Mouse (Mus musculus) midbrain, embryonic 15.5 days (tissue): ENCODE measurements at regions not wholly inside any gene's neighbourhood (a gene's known extent, or its start where the extent isn't known, plus 50 kb on each side); places are given as distances from the start of the nearest gene placed in this dataset.

Source experiments
- ATAC-seq: fragments of 200-750 bp; cut with Nextera tagmentation; replicated peaks from 2 replicates; pipeline ENCODE4 v1.8.0; 2017; ENCODE audit warnings: moderate TSS enrichment
- H3K27ac ChIP-seq: fragments of 300-500 bp; sonication (generic); 2 replicates; pipeline ENCODE4 v1.5.1; 2015; ENCODE audit warnings: mild to moderate bottlenecking, inconsistent platforms
- H3K27me3 ChIP-seq: fragments of 300-500 bp; sonication (generic); replicated peaks from 2 replicates; pipeline ENCODE4 v1.6.1; 2015; ENCODE audit warnings: inconsistent platforms
- H3K36me3 ChIP-seq: fragments of 300-500 bp; sonication (generic); replicated peaks from 2 replicates; pipeline ENCODE4 v1.6.1; 2015; ENCODE audit warnings: inconsistent platforms
- H3K4me1 ChIP-seq: fragments of 300-500 bp; sonication (generic); 2 replicates; pipeline ENCODE4 v1.6.1; 2015; ENCODE audit warnings: inconsistent platforms
- H3K4me2 ChIP-seq: fragments of 300-500 bp; sonication (generic); 2 replicates; pipeline ENCODE4 v1.6.1; 2015; ENCODE audit warnings: inconsistent platforms, mild to moderate bottlenecking, moderate library complexity
- H3K4me3 ChIP-seq: fragments of 300-500 bp; sonication (generic); 2 replicates; pipeline ENCODE4 v1.5.1; 2015; ENCODE audit warnings: mild to moderate bottlenecking, inconsistent platforms
- H3K9ac ChIP-seq: fragments of 300-500 bp; sonication (generic); 2 replicates; pipeline ENCODE4 v1.6.1; 2015; ENCODE audit warnings: mild to moderate bottlenecking, inconsistent platforms
- H3K9me3 ChIP-seq: fragments of 300-500 bp; sonication (generic); 2 replicates; pipeline ENCODE4 v1.6.1; 2016; ENCODE audit warnings: inconsistent platforms
- WGBS: fragments of 180-500 bp; shearing (Covaris S2); methylation state at CpG from one replicate; pipeline ENCODE4 v1.1.7; 2015; ENCODE audit warnings: mixed read lengths; 5-methylcytosine and 5-hydroxymethylcytosine counted together

DNA sequence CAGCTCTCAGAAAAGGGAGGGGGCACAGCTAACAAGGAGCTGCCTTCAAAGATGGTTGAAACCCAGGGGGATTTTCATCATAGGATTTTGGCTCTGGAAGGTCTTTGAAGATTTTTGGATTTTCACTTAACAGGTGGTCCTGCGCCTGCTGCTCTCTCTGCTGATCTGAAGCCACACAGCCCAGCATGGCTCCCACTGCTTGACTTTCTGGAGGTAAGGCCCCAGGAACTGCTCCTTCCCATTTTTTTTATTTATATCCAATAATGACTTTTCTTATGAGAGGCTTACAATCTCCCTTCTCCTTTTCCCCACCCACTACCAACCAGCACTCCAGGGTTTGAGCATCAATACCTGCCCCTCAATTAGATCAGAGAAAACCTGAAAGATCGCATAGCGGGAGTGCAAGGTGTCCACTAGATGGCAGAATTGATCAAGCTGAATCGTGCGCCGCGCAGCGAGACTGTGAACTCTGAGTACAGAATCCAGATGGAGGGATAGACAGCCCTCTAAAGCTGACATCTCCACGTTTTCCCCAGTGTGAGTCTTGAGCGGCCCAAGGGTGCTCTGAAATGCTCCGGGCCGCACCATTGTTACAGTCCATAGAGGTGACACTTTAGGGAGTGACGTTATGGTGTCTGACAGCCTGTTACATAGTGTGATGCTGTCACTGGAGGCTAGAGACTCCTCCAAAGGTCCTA, 194.6 kb upstream of the Ednrb start:
- H3K4me2 ChIP-seq: peak overlapping the region; percentile 39
- H3K4me3 ChIP-seq: no peak overlapping the region
- WGBS: 7% methylated on average over 13 of the region's 13 CpGs
- H3K4me1 ChIP-seq: peaks cover 3% of the 10 kb centered on the region; the same call in 1 of the 2 replicates
- ATAC-seq: peak; percentile 90
- H3K27me3 ChIP-seq: no peaks in the 10 kb centered on the region
- H3K27ac ChIP-seq: no peak overlapping the region
- no peaks in the 10 kb centered on the region for H3K36me3 ChIP-seq
- H3K9ac ChIP-seq: no peak overlapping the region
- no peaks in the 10 kb centered on the region for H3K9me3 ChIP-seq

DNA sequence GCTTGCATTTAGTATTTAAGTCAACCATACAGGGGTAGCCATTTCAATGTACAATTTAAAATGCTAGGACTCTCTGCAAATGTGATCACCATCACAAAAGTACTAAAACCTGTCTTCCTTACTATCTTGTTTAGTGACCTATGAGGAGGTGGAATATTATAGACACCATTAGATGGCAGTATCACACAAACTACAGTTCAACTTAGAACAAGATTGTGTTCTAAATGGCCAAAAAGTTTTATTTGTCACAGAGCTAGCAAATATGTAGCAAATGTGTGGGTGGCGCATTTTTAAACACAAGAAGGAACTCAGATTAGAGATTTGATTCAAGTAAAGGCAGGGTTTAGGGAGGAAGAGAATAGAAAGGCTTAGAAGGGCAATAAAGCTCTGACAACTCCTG, 189.4 kb upstream of the Ednrb start:
- Histone ChIP-seq H3K27me3 (0 out of 2 replicates have a peak, but pooled peaks cover under 1% of the 10 kb centered on the region), H3K36me3 (no peaks in the 10 kb centered on the region), H3K4me1 (peaks cover 14% of the 10 kb centered on the region), H3K4me2 (no peak overlapping the region), H3K9ac (no peak overlapping the region), H3K4me3 (no peak overlapping the region), H3K27ac (no peak overlapping the region), H3K9me3 (no peaks in the 10 kb centered on the region)
- ATAC-seq: no peak
- 37% methylated on average over 1 of the region's 1 CpGs for WGBS

DNA sequence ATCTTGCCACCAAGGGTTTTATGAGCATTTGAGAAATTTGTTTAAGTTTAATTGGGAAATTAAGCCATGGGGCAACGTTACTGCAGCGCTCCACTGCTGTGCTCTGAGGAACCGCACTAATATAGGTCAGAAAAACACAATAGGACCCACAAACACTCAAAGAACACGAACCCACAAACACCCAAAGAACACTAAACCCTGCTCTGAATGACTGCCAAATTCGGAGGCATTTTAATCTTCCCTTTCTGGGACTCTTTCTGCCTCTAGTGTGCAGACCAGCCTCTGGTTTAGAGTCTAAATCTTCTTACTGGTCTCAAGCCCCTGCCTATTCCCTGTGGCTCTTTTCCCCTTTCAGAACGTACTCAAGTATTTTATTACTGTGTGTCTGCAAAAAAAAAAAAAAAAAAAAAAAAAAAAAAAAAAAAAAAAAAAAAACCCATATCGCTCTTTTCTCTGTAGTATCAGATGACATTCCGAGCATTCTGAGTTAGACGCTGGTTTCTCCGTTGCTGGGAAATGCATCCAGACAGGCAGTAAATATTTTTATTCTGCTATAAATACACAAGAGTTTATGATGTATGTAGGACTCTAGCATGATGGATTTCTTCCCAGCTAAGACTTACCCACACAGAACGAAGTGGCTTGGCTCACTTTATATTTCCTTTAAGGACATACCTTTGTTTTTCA, 186.7 kb upstream of the Ednrb start:
- no peak for ATAC-seq
- Histone ChIP-seq H3K9ac (no peak overlapping the region), H3K4me2 (peak overlapping the region; percentile 32), H3K27me3 (peaks cover 6% of the 10 kb centered on the region; the same call in 1 of the 2 replicates), H3K4me3 (no peak overlapping the region), H3K27ac (no peak overlapping the region), H3K9me3 (no peaks in the 10 kb centered on the region), H3K4me1 (peaks cover 17% of the 10 kb centered on the region), H3K36me3 (no peaks in the 10 kb centered on the region)
- WGBS: 19% methylated on average over 11 of the region's 11 CpGs

DNA sequence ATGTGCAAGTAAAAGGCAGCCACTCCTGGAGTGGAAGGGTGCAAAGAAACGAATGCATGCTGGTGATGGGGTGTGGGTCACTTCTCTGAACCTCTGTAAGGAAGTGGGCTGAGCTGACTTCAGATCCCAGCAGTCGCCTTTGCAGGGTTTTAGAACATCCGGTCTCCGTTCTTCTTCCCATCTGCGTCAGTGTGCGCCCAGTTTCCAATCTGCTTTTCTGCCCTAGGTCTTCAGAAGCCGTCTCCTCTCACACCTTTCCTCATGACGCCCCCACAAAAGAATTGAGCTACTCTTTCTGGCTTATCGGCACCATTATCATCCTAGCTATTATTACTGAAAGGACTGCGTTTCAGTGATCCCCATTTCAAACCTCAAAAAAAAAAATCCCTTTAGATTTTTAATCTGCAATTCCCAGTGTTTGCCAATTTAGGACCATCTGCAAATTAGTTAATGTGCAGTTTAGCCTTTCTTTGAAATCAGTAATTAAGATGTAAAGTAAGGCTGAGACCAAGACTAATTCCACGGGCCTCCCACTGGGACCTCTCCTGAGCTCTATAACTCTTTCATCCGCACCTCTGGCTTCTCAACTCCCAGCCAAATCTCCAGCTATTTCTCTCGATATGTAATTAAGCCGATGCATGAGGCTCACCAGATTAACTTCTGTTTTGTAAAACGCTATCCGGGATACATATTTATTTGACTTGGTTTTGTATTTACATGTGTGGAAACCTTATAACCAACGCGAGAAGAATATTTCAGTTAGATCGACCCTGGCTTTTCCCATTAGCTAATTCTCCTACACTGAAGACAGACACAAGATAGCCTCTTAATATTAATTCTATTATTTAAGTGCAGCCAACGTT, 185.7 kb upstream of the Ednrb start:
- Histone ChIP-seq H3K36me3 (no peaks in the 10 kb centered on the region), H3K4me1 (peaks cover 17% of the 10 kb centered on the region), H3K27ac (no peak overlapping the region), H3K9me3 (no peaks in the 10 kb centered on the region), H3K4me2 (peak overlapping the region; percentile 34), H3K9ac (no peak overlapping the region), H3K4me3 (no peak overlapping the region), H3K27me3 (peaks cover 6% of the 10 kb centered on the region; the same call in 1 of the 2 replicates)
- no peak; the same call in 1 of the 2 replicates for ATAC-seq
- WGBS: 8% methylated on average over 20 of the region's 20 CpGs

DNA sequence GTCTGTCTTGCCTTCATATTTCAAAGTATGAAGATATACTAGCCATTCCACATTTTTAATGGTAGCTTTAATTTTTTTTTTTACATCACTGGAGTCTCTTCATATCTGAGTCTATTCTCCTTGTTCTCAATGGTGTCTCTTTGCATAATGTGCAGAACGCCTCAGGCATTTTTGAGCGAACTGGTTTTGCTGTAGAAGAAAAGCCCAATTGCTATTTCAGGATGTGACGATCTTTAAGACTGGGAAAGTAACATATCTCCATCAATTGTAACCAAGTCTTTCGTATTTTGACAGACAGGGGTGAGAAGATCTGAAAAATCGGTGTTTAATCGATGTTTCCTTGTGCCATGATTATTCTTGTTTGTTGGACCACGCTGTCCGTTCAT, 183.7 kb upstream of the Ednrb start:
- Histone ChIP-seq H3K27ac (no peak overlapping the region), H3K4me2 (no peak overlapping the region), H3K27me3 (peaks cover 6% of the 10 kb centered on the region; the same call in 1 of the 2 replicates), H3K4me3 (no peak overlapping the region), H3K9me3 (no peaks in the 10 kb centered on the region), H3K4me1 (peaks cover 17% of the 10 kb centered on the region), H3K36me3 (no peaks in the 10 kb centered on the region), H3K9ac (no peak overlapping the region)
- WGBS: 72% methylated on average over 8 of the region's 8 CpGs
- no peak for ATAC-seq

DNA sequence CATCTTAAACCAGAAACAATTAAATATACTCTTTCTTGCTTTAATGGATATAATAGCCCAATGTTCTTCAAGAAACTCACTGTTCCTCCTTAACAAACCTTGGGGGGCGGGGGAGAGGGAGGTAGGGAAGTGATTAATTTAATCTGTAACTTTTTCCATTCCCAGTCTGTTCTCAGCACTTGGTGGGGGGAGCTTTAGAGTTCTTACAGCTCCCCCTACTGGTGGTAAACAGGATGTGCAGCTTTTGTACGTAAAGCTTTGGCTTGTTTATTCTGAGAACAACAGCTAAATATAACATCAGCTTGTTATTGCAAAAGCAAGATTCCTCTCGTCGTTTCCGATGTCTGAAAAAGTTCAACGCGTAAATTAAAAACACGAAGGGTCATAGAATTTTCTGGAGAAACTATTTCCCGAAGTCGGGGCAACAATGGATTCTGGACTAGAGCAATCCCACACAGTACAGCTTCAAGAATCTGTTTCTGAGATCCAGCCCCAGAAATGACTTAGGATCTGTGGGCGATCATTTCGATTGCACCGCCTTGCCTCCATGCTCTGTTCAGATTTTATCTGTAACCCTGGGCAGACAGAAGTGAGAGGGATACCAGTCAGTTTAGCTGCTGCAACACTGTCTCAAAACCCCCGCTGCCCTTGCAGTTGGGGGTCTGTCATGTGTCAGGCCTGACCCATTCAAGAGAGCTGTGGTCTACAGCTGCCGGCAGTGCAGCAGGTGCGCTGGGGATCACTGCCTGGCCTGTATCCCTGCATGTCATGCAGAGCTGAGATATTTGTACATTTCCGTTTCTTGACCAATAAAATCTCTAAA, 183.1 kb upstream of the Ednrb start:
- Histone ChIP-seq H3K36me3 (no peaks in the 10 kb centered on the region), H3K9me3 (no peaks in the 10 kb centered on the region), H3K4me1 (peaks cover 17% of the 10 kb centered on the region), H3K4me2 (peak overlapping the region; percentile 20; the same call in 1 of the 2 replicates), H3K27ac (no peak overlapping the region), H3K4me3 (no peak overlapping the region), H3K27me3 (peaks cover 6% of the 10 kb centered on the region; the same call in 1 of the 2 replicates), H3K9ac (no peak overlapping the region)
- whole genome bisulfite sequencing: 20% methylated on average over 17 of the region's 17 CpGs
- ATAC-seq: peak; percentile 73

DNA sequence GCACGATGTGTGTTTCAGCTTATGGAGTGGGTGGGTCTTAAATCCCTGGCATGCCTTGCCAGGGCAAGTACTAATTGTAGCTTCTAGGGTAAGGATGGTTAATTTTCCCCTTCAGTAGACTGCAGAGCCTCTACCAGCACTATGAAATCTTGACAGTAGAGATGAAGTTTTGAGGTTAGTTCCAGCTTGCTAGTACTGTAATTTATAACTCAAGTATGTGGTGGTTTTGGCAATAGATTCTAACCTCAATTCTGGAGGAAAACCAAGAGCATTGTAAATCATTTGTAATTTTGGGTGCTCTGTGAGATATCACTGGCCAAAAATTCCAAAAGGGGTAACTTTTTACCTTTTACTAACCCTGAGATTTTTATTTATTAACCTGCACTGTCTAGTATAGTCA, 164.3 kb upstream of the Ednrb start:
- Histone ChIP-seq H3K9me3 (no peaks in the 10 kb centered on the region), H3K27ac (no peak overlapping the region), H3K4me1 (no peaks in the 10 kb centered on the region), H3K4me3 (no peak overlapping the region), H3K36me3 (no peaks in the 10 kb centered on the region), H3K27me3 (no peaks in the 10 kb centered on the region), H3K4me2 (no peak overlapping the region), H3K9ac (no peak overlapping the region)
- ATAC-seq: no peak
- 89% methylated on average over 1 of the region's 1 CpGs for WGBS

DNA sequence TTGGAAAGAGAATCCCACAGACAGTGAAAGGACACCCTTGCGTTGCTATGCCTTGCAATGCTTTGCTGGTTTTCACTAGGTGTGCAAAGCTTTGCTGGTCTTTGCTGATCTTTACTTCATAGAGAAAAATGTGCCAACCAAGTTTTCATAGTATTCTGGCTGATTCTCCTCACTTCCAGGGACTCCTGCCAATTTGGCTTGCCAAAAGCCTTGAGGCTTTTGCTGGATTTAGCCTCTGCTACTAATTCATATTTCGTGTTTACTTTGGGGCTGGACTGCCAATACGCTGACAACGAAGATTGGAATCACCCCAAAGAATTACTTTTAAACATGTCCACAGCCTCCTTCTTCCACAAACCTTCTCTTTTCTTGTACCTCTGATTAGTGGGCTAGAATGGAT, 162.2 kb upstream of the Ednrb start:
- H3K27ac ChIP-seq: no peak overlapping the region
- H3K4me1 ChIP-seq: no peaks in the 10 kb centered on the region
- no peak overlapping the region for H3K9ac ChIP-seq
- H3K27me3 ChIP-seq: no peaks in the 10 kb centered on the region
- no peak for ATAC-seq
- WGBS: 92% methylated on average over 4 of the region's 4 CpGs
- no peaks in the 10 kb centered on the region for H3K9me3 ChIP-seq
- no peaks in the 10 kb centered on the region for H3K36me3 ChIP-seq
- H3K4me3 ChIP-seq: no peak overlapping the region
- no peak overlapping the region for H3K4me2 ChIP-seq

DNA sequence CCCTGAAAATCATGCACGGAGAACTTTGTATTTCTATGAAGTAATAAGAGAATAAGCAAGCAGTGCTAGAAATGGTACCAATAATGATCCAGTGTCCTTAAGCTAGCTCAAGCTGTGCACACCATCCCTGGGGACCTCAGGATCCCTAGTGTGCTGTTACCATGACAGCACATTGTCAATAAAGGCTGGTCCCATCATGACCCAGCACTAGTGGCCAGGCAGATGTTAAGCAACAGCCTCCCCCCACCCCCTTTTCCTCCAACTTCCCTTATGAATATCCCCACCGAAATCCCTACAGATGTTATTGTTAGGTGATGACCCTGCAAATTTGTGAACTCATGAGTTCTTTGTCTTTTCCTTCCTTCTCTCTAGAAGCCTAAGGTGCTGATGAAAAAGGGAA, 160.9 kb upstream of the Ednrb start:
- WGBS: 82% methylated on average over 2 of the region's 2 CpGs
- H3K4me2 ChIP-seq: no peak overlapping the region
- H3K9ac ChIP-seq: no peak overlapping the region
- no peaks in the 10 kb centered on the region for H3K4me1 ChIP-seq
- H3K27me3 ChIP-seq: no peaks in the 10 kb centered on the region
- no peak overlapping the region for H3K27ac ChIP-seq
- H3K9me3 ChIP-seq: no peaks in the 10 kb centered on the region
- ATAC-seq: no peak
- H3K4me3 ChIP-seq: no peak overlapping the region
- H3K36me3 ChIP-seq: no peaks in the 10 kb centered on the region

DNA sequence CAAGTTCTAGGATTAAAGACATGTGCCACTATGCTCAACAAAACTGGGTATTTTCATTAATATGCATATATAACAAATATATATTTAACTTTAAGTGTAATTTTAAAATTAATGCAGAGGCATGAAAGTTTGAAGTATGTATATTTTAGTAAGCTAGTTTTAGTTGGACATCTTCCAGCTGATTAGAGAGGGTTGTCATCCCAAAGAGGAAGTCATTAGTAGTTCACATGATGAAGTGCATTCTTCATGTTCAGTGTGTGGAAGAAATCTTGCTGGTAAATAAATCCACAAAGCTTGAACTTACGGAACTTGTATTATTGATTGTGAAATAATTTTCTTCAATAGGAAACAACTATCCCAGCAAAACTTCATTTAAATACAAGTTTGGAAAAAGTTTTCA, 158.2 kb upstream of the Ednrb start:
- ATAC-seq: no peak
- Histone ChIP-seq H3K4me1 (no peaks in the 10 kb centered on the region), H3K9me3 (no peaks in the 10 kb centered on the region)

DNA sequence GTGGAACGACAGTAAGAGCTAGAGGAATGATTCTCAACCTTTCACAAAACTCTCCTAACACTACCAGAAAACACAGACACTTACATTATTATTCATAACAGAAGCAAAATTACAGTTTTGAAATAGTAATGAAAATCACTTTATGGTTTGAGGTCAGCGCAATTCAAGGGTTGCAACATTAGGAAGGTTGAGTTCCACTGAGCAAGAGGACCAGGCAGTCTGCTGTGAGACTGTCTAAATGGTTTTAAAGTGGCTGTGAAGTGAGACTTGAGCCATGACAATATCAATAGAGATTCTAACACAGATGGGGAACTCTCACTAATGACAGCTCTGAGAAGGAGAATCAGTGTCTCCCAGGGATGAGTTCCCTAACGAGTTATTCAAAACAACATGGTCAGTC, 146.2 kb upstream of the Ednrb start:
- Histone ChIP-seq H3K4me1 (no peaks in the 10 kb centered on the region), H3K9ac (no peak overlapping the region), H3K27me3 (no peaks in the 10 kb centered on the region), H3K9me3 (no peaks in the 10 kb centered on the region), H3K27ac (no peak overlapping the region), H3K4me3 (no peak overlapping the region), H3K36me3 (no peaks in the 10 kb centered on the region), H3K4me2 (no peak overlapping the region)
- no peak for ATAC-seq
- 79% methylated on average over 3 of the region's 3 CpGs for WGBS

More for the DNA sequence above, 158.2 kb upstream of the Ednrb start:
- no peak overlapping the region for H3K9ac ChIP-seq
- no peaks in the 10 kb centered on the region for H3K27me3 ChIP-seq
- no peaks in the 10 kb centered on the region for H3K36me3 ChIP-seq
- no peak overlapping the region for H3K4me3 ChIP-seq
- no peak overlapping the region for H3K4me2 ChIP-seq
- 67% methylated on average over 1 of the region's 1 CpGs for WGBS
- no peak overlapping the region for H3K27ac ChIP-seq

DNA sequence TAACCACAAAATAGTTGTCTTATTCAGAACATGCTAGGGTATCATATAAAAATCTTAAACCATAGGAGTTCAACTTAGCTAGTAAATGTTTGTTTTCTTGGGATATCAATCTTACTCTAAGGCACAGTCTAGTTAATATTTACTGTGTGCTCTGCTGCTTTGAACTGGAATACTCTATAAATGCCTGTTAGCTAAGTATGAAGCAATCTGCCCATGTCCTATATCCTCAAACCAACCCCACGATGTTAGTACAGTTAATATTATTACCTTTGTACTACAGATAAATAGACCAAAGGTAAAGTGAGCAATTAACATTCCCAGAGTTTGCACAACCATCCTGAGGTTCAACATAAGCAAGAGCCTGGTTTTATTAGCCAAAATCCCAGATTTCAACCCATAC, 145.7 kb upstream of the Ednrb start:
- Histone ChIP-seq H3K36me3 (no peaks in the 10 kb centered on the region), H3K4me2 (no peak overlapping the region), H3K4me3 (no peak overlapping the region), H3K27me3 (no peaks in the 10 kb centered on the region), H3K27ac (no peak overlapping the region), H3K9me3 (no peaks in the 10 kb centered on the region), H3K9ac (no peak overlapping the region), H3K4me1 (no peaks in the 10 kb centered on the region)
- ATAC-seq: no peak
- WGBS: 95% methylated on average over 1 of the region's 1 CpGs
